Mouse (Mus musculus) fat pad, adult 2 months (tissue): ENCODE measurements around the gene Sike1.

Experiments
- DNase-seq: peaks from one replicate; pipeline ENCODE4 v3.0.0-alpha.2; 2011; ENCODE audit warnings: low read depth, low spot score; ENCODE audit errors: extremely low read depth

Sike1 gene

DNA sequence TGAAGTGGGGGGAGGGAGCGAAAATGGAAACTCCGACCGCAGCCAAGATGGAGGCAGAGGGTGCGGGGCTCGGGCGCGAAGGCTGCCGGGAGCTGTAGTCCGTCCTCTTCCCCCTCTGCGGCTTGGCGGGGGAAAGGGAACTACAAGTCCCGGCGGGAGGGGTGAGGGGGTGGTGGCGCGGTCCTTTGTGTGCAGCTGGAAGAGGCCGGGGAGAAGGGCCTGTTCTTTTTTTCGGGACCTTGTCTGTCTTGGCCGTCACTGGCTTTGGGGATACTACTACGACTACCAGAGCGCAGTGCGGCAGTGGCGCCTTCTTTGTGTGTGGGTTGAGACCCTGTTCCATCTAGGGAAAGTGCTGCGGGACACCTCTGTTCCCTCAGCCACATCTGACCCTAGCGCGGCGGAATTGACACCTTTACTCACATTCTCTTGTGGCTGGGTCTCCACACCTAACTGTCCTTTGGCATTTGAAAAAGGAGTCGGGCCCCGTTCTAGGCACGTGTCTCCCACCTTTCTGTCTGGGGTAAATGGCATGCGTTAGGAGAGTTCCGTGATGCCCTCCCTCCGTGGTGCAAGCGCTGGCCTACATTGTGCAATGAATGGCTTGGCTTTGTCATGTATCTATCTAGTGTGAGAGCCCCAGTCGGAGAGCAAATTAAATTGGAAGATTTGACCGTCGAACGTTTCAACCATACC is 25.6 kb downstream of the Sike1 start:
- DNase-seq = no peak

DNA sequence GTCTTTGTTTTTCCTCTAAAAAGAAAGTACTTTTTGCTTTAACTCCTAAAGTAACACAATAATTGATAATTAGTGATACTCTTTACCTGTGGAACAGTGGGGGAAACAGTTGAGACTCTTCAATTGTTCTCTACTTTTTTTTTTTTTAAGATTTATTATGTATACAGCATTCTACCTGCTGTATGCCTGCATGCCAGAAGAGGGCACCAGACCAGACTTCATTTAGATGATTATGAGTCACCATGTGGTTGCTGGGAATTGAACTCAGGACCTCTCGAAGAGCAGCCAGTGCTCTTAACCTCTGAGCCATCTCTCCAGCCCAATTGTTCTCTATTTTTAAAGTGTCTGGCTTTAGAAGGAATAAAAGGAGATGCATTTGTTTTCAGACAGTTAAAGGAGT is 30.7 kb downstream of the Sike1 start:
- DNase-seq = no peak

DNA sequence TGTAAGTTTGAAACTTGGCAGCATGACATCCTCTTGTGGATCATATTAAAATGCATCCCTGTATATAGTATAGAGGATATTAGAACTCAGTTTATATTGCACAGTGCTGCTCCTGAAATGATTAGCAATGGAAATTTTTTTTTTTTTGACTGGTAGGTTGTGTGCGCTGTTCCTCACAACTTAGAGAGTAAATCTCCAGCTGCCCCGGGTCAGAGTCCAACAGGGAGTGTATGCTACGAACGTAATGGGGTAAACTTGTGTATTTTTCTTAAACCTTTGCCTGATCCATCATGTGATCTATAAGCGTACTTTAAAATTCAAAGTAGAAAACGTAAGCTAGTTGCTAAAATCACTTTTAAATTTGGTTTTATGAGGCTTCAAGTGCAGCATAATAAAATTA is 44.8 kb downstream of the Sike1 start:
- DNase-seq = no peak

DNA sequence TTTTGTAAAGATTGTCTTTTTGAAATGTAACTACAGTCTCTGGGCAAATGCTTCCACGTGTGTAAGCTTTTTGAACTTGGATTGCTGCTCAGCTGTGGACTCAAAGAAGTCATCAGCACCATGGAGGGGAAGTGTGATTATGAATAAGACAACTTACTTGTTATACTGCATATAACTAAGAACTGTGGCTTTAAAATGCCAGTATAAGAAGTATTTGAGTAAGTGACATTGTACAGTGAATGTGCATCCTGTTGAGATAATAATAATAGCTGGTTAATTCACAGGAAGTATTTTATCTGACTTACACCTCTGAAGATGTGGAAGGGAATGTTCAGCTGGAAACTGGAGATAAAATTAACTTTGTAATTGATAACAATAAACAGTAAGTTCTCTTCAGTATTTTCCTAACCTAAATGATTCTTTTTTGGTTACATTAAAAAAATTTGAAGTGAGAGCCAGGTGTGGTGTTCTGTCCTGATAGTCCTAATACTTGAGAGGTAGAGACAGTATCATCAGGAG is 45.4 kb downstream of the Sike1 start:
- DNase-seq = no peak

DNA sequence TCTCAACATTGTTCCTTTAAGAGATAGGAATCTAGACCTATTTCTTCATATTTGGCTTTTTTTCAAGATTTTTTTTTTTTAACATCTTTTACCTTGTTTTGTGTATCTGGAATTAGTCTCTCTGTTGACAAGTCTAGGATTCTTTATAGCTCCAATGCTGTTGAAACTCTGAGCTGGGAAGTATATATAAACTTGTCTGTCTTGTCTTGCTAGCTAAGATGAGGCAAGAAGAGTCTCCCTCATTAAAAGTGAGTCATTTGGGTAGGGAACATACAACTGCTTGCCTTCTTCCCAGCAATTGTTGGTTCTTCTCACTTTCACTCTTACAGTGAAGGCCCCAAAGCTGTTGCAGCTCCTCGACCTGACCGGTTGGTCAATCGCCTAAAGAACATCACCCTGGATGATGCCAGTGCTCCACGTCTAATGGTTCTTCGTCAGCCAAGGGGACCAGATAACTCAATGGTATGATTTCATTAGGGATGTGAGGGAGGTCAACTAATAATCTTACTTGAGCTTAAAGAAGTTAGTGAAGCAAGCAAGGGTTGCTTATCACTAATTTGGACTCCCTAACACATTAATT is 60.6 kb downstream of the Sike1 start:
- DNase-seq = peak; percentile 69

DNA sequence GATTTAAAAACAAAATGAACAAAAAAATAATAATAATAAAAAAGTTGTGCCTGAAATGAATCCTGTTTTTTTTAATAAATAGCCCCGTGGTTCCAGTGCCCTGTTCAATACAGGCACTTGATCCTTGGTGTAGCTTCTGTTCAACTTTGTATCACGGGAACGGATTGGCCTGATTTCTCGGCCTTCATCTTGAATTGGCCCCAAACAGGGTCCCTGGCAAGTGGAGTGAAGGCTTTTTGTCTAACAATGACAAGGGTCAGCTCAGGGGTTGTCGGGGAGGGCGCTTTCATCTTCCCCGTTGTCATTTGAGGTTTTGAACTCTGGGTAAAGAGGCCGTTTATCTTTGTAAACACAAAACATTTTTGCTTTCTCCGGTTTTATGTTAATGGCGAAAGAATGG is 62.2 kb downstream of the Sike1 start:
- no peak for DNase-seq
